Mouse (Mus musculus) lung, embryonic 14.5 days (tissue): ENCODE measurements at regions not wholly inside any gene's neighbourhood (a gene's known extent, or its start where the extent isn't known, plus 50 kb on each side); places are given as distances from the start of the nearest gene placed in this dataset.

Experiments used
- ATAC-seq: fragments of 200-750 bp; cut with Nextera tagmentation; 2 replicates; pipeline ENCODE4 v1.8.0; 2017; ENCODE audit warnings: mild to moderate bottlenecking, moderate TSS enrichment, moderate library complexity; ENCODE audit not compliant: insufficient read depth
- DNase-seq: peaks from one replicate; pipeline ENCODE4 v3.0.0-alpha.2; 2015
- H3K27ac ChIP-seq: fragments of 300-500 bp; sonication (generic); 2 replicates; pipeline ENCODE4 v1.5.1; 2014; ENCODE audit warnings: low read depth, mild to moderate bottlenecking, moderate library complexity
- H3K27me3 ChIP-seq: fragments of 300-500 bp; sonication (generic); 2 replicates; pipeline ENCODE4 v1.6.1; 2014; ENCODE audit warnings: low read length, control low read depth; ENCODE audit not compliant: insufficient read depth
- H3K36me3 ChIP-seq: fragments of 300-500 bp; sonication (generic); 2 replicates; pipeline ENCODE4 v1.6.1; 2014; ENCODE audit warnings: control low read depth; ENCODE audit not compliant: insufficient read depth
- H3K4me1 ChIP-seq: fragments of 300-500 bp; sonication (generic); 2 replicates; pipeline ENCODE4 v1.6.1; 2014; ENCODE audit warnings: antibody characterized with exemption, control low read depth; ENCODE audit not compliant: insufficient read depth
- H3K4me2 ChIP-seq: fragments of 300-500 bp; sonication (generic); 2 replicates; pipeline ENCODE4 v1.6.1; 2014; ENCODE audit warnings: mild to moderate bottlenecking
- H3K4me3 ChIP-seq: fragments of 300-500 bp; sonication (generic); 2 replicates; pipeline ENCODE4 v1.5.1; 2014; ENCODE audit warnings: low read depth, low read length
- H3K9ac ChIP-seq: fragments of 300-500 bp; sonication (generic); 2 replicates; pipeline ENCODE4 v1.6.1; 2014
- H3K9me3 ChIP-seq: fragments of 300-500 bp; sonication (generic); 2 replicates; pipeline ENCODE4 v1.6.1; 2016; ENCODE audit warnings: low read depth, low read length, control low read depth
- CTCF ChIP-seq: IDR thresholded peaks from 2 replicates; pipeline ENCODE4 v1.5.1; 2016; ENCODE audit warnings: antibody characterized with exemption, low read depth
- WGBS: fragments of 180-500 bp; shearing (Covaris S2); extraction: QIAGEN DNeasy Blood & Tissue Kit; methylation state at CpG from one replicate; pipeline ENCODE4 v1.1.7; 2014; 5-methylcytosine and 5-hydroxymethylcytosine counted together

GRCm38 (mm10) chr5:95864252-95864651, 88.5 kb downstream of the E330014E10Rik start:
- peak; percentile 55; the same call in 1 of the 2 replicates for ATAC-seq

DNA sequence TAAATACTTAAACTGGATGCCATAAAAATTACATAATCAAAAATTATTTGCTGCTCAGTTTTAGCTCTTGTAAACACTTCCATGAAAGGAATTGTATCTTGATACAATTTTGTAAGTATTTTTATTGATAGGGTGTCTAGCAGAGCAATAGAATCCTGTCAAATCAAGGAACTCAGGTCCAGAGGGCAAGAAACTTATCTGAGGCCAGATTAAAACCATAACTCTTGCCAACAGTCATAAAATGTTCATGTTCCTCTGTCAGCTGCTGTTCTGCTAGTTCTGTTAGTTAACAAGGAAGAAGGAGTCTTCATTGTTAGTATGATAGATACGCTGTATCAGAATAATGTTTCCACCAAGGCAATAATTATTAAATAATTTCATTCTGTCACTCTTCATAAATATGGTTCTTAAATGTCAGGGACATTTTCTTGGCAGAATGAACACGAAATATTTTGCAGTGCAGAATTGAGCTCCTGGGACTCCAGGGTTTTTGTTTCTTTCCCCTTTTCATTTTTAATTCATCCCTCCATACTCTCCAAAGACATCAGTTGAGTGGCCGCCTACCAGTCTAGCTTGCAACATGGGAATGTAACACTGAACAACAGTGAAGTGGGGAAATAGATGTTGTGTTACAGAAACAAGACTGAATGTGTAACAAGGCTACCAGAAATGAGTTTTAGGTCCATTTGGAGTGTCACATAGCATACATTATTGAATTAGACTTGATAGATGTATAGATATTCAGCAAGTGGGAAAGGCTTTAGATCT, 89.1 kb downstream of the E330014E10Rik start:
- DNase-seq, result peak; percentile 73

More at GRCm38 (mm10) chr5:95864252-95864651, 88.5 kb downstream of the E330014E10Rik start:
- Histone ChIP-seq H3K4me3 (no peak overlapping the region), H3K4me1 (no peaks in the 10 kb centered on the region), H3K4me2 (no peak overlapping the region), H3K9ac (no peak overlapping the region), H3K36me3 (no peaks in the 10 kb centered on the region), H3K9me3 (no peaks in the 10 kb centered on the region), H3K27ac (no peak overlapping the region), H3K27me3 (no peaks in the 10 kb centered on the region)
- no peak for DNase-seq
- TF ChIP-seq CTCF, result no peak
- 69% methylated on average over 1 of the region's 1 CpGs for WGBS

GRCm38 (mm10) chr5:95865516-95865915, 89.7 kb downstream of the E330014E10Rik start:
- DNase-seq (peak; percentile 72), ATAC-seq (peak; percentile 59; the same call in 1 of the 2 replicates)
- Histone ChIP-seq H3K4me2 (no peak overlapping the region), H3K36me3 (no peaks in the 10 kb centered on the region), H3K27me3 (no peaks in the 10 kb centered on the region), H3K9me3 (no peaks in the 10 kb centered on the region), H3K4me1 (no peaks in the 10 kb centered on the region), H3K27ac (no peak overlapping the region), H3K9ac (no peak overlapping the region), H3K4me3 (no peak overlapping the region)
- TF ChIP-seq CTCF, result no peak
- WGBS, result 47% methylated on average over 2 of the region's 2 CpGs

More for the DNA sequence above, 89.1 kb downstream of the E330014E10Rik start:
- Histone ChIP-seq H3K4me3 (no peak overlapping the region), H3K27me3 (no peaks in the 10 kb centered on the region), H3K36me3 (no peaks in the 10 kb centered on the region), H3K9me3 (no peaks in the 10 kb centered on the region), H3K4me2 (no peak overlapping the region), H3K4me1 (no peaks in the 10 kb centered on the region), H3K9ac (no peak overlapping the region), H3K27ac (no peak overlapping the region)
- no peak for TF ChIP-seq CTCF
- peak; percentile 80 for ATAC-seq
- WGBS, result 47% methylated on average over 3 of the region's 3 CpGs

- ATAC-seq, result peak; percentile 55
Measured at GRCm38 (mm10) chr5:95866848-95867495, 89.8 kb upstream of the Cxcl13 start.

GRCm38 (mm10) chr5:95870336-95870845, 86.4 kb upstream of the Cxcl13 start:
- Histone ChIP-seq H3K36me3 (no peaks in the 10 kb centered on the region), H3K27ac (no peak overlapping the region), H3K4me1 (no peaks in the 10 kb centered on the region), H3K27me3 (no peaks in the 10 kb centered on the region), H3K9ac (no peak overlapping the region), H3K9me3 (no peaks in the 10 kb centered on the region), H3K4me2 (no peak overlapping the region), H3K4me3 (no peak overlapping the region)
- TF ChIP-seq CTCF, result no peak
- ATAC-seq (no peak), DNase-seq (no peak)
- WGBS, result 39% methylated on average over 3 of the region's 3 CpGs

More at GRCm38 (mm10) chr5:95866848-95867495, 89.8 kb upstream of the Cxcl13 start:
- Histone ChIP-seq H3K9me3 (no peaks in the 10 kb centered on the region), H3K4me3 (no peak overlapping the region), H3K9ac (no peak overlapping the region), H3K4me1 (no peaks in the 10 kb centered on the region), H3K27me3 (no peaks in the 10 kb centered on the region), H3K4me2 (no peak overlapping the region), H3K36me3 (no peaks in the 10 kb centered on the region), H3K27ac (no peak overlapping the region)
- TF ChIP-seq CTCF, result no peak
- WGBS, result 39% methylated on average over 4 of the region's 4 CpGs
- peak; percentile 71 for DNase-seq

GRCm38 (mm10) chr5:95874969-95875368, 81.8 kb upstream of the Cxcl13 start:
- Histone ChIP-seq H3K4me1 (no peaks in the 10 kb centered on the region), H3K4me3 (no peak overlapping the region), H3K9ac (no peak overlapping the region), H3K27me3 (no peaks in the 10 kb centered on the region), H3K27ac (no peak overlapping the region), H3K9me3 (no peaks in the 10 kb centered on the region), H3K36me3 (no peaks in the 10 kb centered on the region), H3K4me2 (no peak overlapping the region)
- ATAC-seq (peak; percentile 60; the same call in 1 of the 2 replicates), DNase-seq (peak; percentile 33)
- TF ChIP-seq CTCF, result no peak
- 36% methylated on average over 5 of the region's 5 CpGs for WGBS

- peak; percentile 79 for TF ChIP-seq CTCF
- Histone ChIP-seq H3K36me3 (no peaks in the 10 kb centered on the region), H3K27ac (no peak overlapping the region), H3K4me1 (no peaks in the 10 kb centered on the region), H3K9ac (no peak overlapping the region), H3K27me3 (no peaks in the 10 kb centered on the region), H3K4me3 (no peak overlapping the region), H3K9me3 (no peaks in the 10 kb centered on the region), H3K4me2 (no peak overlapping the region)
- DNase-seq (peak; percentile 83), ATAC-seq (peak; percentile 66; the same call in 1 of the 2 replicates)
Measured at GRCm38 (mm10) chr5:95880914-95881313, 75.8 kb upstream of the Cxcl13 start.
